Mouse (Mus musculus): ENCODE measurements around the gene Pabpc1l. TPM values are rescaled to one million over a fixed set of nuclear protein-coding genes. Genes with fewer than 3 reads are reported as not detected.

The Pabpc1l gene
- polyA plus RNA-seq (2015; fragmentation: Nextera tagmentation; extraction: Ambion mirVana): 2.0 and 2.1 TPM in 2 replicates

DNA sequence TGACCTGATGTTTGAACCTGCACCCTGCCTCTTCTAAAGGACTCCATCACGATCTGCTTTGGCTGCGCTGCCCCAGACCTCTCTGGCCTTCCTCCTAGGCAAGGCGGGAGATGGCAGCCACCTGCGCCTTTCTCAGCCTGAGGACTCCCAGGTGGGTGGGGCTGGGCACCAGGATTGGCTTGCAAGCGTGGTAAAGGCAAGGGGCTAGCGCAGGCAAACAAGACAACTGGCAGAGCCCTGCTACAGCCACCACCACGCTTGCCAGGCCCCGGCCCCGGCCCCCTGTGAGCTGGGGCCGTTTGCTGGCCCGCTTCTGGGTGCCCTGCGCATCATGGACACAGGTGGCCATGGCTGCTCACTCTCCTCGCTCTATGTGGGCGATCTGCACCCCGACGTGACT, at the start of gene Pabpc1l:
TSS of gene Pabpc1l (plus strand) at position 301 of the 400 bp plus-strand sequence.
- no peaks in the 10 kb centered on the region for H3K4me1 ChIP-seq
- no peak within 1 kb of the TSS for H3K9ac ChIP-seq
- no peak within 1 kb of the TSS for H3K27ac ChIP-seq (replicated peaks)
- WGBS: 79% methylated on average over 16 of the region's 16 CpGs
- H3K4me2 ChIP-seq (replicated peaks): no peak within 1 kb of the TSS
- H3K9me3 ChIP-seq (replicated peaks): no peaks in the 10 kb centered on the region
- H3K4me3 ChIP-seq (replicated peaks): no peak within 1 kb of the TSS
- no peaks in the 10 kb centered on the region for H3K27me3 ChIP-seq
- ATAC-seq (ENCODE audit: insufficient number of reproducible peaks, low FRiP score, low TSS enrichment, low read depth): no peak
- peaks cover 2% of the 10 kb centered on the region; the same call in 1 of the 2 replicates for H3K36me3 ChIP-seq

DNA sequence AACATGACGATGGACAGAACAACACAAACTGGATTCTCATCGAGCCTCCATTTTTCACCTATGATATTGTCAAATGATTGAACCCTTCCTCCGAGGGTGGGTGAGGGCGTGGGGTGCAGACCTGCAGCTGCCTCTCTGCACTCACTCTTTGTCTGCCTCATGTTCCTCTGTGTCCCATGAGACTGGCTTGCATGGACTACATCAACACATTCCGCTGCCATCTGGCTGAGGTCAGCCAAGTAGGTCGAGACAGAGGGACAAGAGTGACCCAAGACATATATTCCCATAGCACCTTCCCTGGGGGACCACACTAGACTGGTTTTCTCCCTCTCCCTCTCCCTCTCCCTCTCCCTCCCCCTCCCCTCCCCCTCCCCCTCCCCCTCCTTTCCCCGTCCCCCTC, 48.8 kb upstream of the Pabpc1l start:
- 82% methylated on average over 6 of the region's 7 CpGs for WGBS
- Histone ChIP-seq H3K4me1 (no peaks in the 10 kb centered on the region), H3K36me3 (no peaks in the 10 kb centered on the region), H3K4me3 (replicated peaks) (no peak overlapping the region), H3K9me3 (replicated peaks) (no peaks in the 10 kb centered on the region), H3K27me3 (no peaks in the 10 kb centered on the region), H3K9ac (no peak overlapping the region), H3K27ac (replicated peaks) (no peak overlapping the region), H3K4me2 (replicated peaks) (no peak overlapping the region)
- no peak for ATAC-seq (ENCODE audit: insufficient number of reproducible peaks, low FRiP score, low TSS enrichment, low read depth)

GRCm38 (mm10) chr2:163987233-163987632, 38.0 kb upstream of the Pabpc1l start:
- no peak overlapping the region for H3K4me2 ChIP-seq (replicated peaks)
- no peaks in the 10 kb centered on the region for H3K9me3 ChIP-seq (replicated peaks)
- WGBS: 76% methylated on average over 8 of the region's 8 CpGs
- no peak for ATAC-seq (ENCODE audit: insufficient number of reproducible peaks, low FRiP score, low TSS enrichment, low read depth)
- no peaks in the 10 kb centered on the region for H3K27me3 ChIP-seq
- H3K36me3 ChIP-seq: no peaks in the 10 kb centered on the region
- no peaks in the 10 kb centered on the region for H3K4me1 ChIP-seq
- no peak overlapping the region for H3K27ac ChIP-seq (replicated peaks)
- H3K4me3 ChIP-seq (replicated peaks): no peak overlapping the region
- H3K9ac ChIP-seq: no peak overlapping the region

GRCm38 (mm10) chr2:163992871-163993270, 32.4 kb upstream of the Pabpc1l start:
- 84% methylated on average over 2 of the region's 2 CpGs for WGBS
- no peak overlapping the region for H3K9ac ChIP-seq
- no peak overlapping the region for H3K27ac ChIP-seq (replicated peaks)
- peaks cover 15% of the 10 kb centered on the region for H3K4me1 ChIP-seq
- no peaks in the 10 kb centered on the region for H3K27me3 ChIP-seq
- no peak overlapping the region for H3K4me2 ChIP-seq (replicated peaks)
- ATAC-seq (ENCODE audit: insufficient number of reproducible peaks, low FRiP score, low TSS enrichment, low read depth): no peak
- no peaks in the 10 kb centered on the region for H3K9me3 ChIP-seq (replicated peaks)
- H3K36me3 ChIP-seq: no peaks in the 10 kb centered on the region
- no peak overlapping the region for H3K4me3 ChIP-seq (replicated peaks)

DNA sequence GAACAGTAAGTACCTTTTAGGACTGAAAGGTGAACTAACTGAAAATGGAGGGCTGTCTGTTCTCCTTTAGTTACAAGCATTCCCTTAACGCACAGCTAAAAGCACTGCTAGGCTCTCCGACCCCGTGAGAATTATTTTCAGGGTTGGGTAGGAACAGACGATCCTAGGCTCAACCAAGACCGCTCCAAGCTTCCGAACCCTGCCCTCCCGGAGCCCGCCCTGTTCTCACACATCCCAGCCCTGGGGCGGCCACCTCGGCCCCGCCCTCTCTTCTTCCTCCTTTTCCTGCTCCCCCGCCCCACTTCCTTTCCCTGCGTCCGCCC, 30.6 kb upstream of the Pabpc1l start, which contains the start of gene Ywhab:
TSS of gene Ywhab (plus strand) at position 307 of the 323 bp plus-strand sequence.
- peak within 1 kb of the TSS; percentile 61 for H3K4me2 ChIP-seq (replicated peaks)
- H3K4me3 ChIP-seq (replicated peaks): peak within 1 kb of the TSS; percentile 97
- no peaks in the 10 kb centered on the region for H3K36me3 ChIP-seq
- no peaks in the 10 kb centered on the region for H3K27me3 ChIP-seq
- H3K9ac ChIP-seq: peak within 1 kb of the TSS; percentile 93
- peak within 1 kb of the TSS; percentile 96 for H3K27ac ChIP-seq (replicated peaks)
- H3K4me1 ChIP-seq: peaks cover 15% of the 10 kb centered on the region
- ATAC-seq (ENCODE audit: insufficient number of reproducible peaks, low FRiP score, low TSS enrichment, low read depth): no peak
- WGBS: 1% methylated on average over 14 of the region's 14 CpGs
- no peaks in the 10 kb centered on the region for H3K9me3 ChIP-seq (replicated peaks)

DNA sequence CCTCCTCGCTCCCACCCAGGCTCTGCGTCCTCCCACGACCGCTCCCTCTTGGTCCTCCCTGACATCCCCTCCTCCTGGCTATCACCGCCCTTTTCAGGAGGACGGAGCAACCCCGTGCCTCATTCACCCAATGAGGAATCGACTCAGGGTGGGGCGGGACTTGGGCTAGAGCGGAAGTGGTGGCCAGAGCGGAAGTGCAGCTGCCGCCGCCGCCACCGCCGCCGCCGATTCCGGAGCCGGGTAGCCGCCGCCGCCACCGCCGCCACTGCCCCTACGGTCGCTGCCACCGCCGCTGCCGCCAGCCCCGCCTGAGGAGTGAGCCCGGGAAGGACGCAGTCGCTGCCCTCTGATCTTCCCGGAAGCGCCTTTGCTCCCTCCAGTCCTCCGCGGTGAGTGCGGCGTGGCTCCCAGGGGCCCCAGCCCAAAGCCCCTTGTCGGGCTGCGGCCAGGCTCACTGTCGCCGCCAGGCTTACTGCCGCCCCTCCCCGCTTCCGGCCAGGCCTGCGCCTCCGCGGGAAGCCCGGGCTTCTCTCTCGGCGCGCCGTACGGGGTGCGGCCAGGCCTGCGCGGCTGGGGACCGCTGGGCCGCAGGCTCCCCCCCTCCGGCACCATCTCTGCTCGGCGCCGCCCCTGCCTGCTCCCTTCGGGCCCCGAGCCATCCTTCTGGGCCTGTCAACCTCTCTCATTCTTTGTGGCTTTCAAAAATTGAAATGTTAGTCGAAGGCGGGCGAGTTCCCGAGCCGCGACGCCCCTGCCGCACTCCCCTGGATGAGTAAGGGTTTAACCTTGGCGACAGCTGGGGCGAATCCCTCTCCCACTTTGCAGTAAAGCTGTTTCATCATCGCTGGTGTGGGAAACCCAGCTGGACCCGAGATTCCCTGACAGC, 30.0 kb upstream of the Pabpc1l start:
- Histone ChIP-seq H3K27me3 (no peaks in the 10 kb centered on the region), H3K9ac (peak overlapping the region; percentile 93), H3K27ac (replicated peaks) (peak overlapping the region; percentile 96), H3K9me3 (replicated peaks) (no peaks in the 10 kb centered on the region), H3K4me1 (peaks cover 15% of the 10 kb centered on the region), H3K4me3 (replicated peaks) (peak overlapping the region; percentile 97), H3K4me2 (replicated peaks) (peak overlapping the region; percentile 61), H3K36me3 (no peaks in the 10 kb centered on the region)
- under 1% methylated on average over 70 of the region's 79 CpGs for WGBS
- ATAC-seq (ENCODE audit: insufficient number of reproducible peaks, low FRiP score, low TSS enrichment, low read depth): peak; percentile 100

DNA sequence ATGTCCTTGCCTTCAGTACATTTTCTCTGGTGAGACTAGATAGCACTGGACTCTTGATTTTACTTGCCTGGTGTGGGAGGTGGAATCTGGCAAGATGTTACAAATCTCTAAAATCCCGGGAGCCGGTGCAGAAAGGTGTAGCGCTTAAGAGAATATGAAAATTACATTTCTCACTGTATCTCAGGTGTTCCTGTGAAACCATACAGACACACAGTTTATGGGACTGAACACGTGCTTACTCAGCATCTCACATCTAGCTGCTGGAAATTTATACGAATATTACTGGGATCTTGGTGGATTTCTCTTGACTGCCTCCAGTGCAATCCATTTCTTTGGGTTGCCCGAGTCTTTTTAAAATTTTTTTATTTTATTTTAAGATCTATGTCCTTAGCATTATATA, 29.0 kb upstream of the Pabpc1l start:
- no peaks in the 10 kb centered on the region for H3K27me3 ChIP-seq
- no peaks in the 10 kb centered on the region for H3K9me3 ChIP-seq (replicated peaks)
- peak overlapping the region; percentile 93 for H3K9ac ChIP-seq
- H3K4me3 ChIP-seq (replicated peaks): peak overlapping the region; percentile 97
- ATAC-seq (ENCODE audit: insufficient number of reproducible peaks, low FRiP score, low TSS enrichment, low read depth): no peak
- WGBS: 68% methylated on average over 6 of the region's 6 CpGs
- peak overlapping the region; percentile 61 for H3K4me2 ChIP-seq (replicated peaks)
- H3K4me1 ChIP-seq: peaks cover 15% of the 10 kb centered on the region
- no peak overlapping the region for H3K27ac ChIP-seq (replicated peaks)
- no peaks in the 10 kb centered on the region for H3K36me3 ChIP-seq

GRCm38 (mm10) chr2:163996899-163997298, 28.4 kb upstream of the Pabpc1l start:
- 63% methylated on average over 5 of the region's 5 CpGs for WGBS
- no peak for ATAC-seq (ENCODE audit: insufficient number of reproducible peaks, low FRiP score, low TSS enrichment, low read depth)
- Histone ChIP-seq H3K9ac (no peak overlapping the region), H3K4me1 (peaks cover 15% of the 10 kb centered on the region), H3K4me2 (replicated peaks) (no peak overlapping the region), H3K27ac (replicated peaks) (no peak overlapping the region), H3K9me3 (replicated peaks) (no peaks in the 10 kb centered on the region), H3K36me3 (no peaks in the 10 kb centered on the region), H3K27me3 (no peaks in the 10 kb centered on the region), H3K4me3 (replicated peaks) (no peak overlapping the region)

DNA sequence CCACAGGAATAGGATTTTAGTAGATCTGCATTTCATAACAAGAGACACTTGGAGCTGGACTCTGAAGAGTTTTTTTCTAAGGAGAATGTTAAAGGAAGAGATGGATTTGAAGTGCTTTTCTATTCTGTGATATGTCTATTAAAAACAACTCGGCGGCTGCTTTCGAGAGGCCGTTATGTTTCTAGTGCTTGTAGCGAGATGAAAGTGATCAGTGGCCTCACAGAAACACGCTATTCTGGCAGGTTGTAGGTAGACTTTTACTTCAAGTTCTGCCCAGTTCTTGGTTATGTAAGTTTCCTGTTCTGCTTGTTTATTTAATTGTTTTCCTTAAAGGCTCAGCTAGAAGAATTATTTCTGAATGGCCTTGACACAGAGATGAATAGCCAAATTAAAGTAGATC, 26.3 kb upstream of the Pabpc1l start:
- Histone ChIP-seq H3K9me3 (replicated peaks) (no peaks in the 10 kb centered on the region), H3K27me3 (no peaks in the 10 kb centered on the region), H3K27ac (replicated peaks) (no peak overlapping the region), H3K4me3 (replicated peaks) (no peak overlapping the region), H3K4me1 (peaks cover 20% of the 10 kb centered on the region), H3K36me3 (no peaks in the 10 kb centered on the region), H3K4me2 (replicated peaks) (no peak overlapping the region), H3K9ac (no peak overlapping the region)
- ATAC-seq (ENCODE audit: insufficient number of reproducible peaks, low FRiP score, low TSS enrichment, low read depth): no peak
- WGBS: 87% methylated on average over 6 of the region's 6 CpGs

GRCm38 (mm10) chr2:164002637-164003036, 22.6 kb upstream of the Pabpc1l start:
- ATAC-seq (ENCODE audit: insufficient number of reproducible peaks, low FRiP score, low TSS enrichment, low read depth): no peak
- H3K27ac ChIP-seq (replicated peaks): no peak overlapping the region
- peaks cover 21% of the 10 kb centered on the region for H3K4me1 ChIP-seq
- no peak overlapping the region for H3K4me3 ChIP-seq (replicated peaks)
- no peak overlapping the region for H3K4me2 ChIP-seq (replicated peaks)
- H3K36me3 ChIP-seq: no peaks in the 10 kb centered on the region
- WGBS: 94% methylated on average over 3 of the region's 3 CpGs
- H3K9ac ChIP-seq: no peak overlapping the region
- H3K9me3 ChIP-seq (replicated peaks): no peaks in the 10 kb centered on the region
- no peaks in the 10 kb centered on the region for H3K27me3 ChIP-seq

DNA sequence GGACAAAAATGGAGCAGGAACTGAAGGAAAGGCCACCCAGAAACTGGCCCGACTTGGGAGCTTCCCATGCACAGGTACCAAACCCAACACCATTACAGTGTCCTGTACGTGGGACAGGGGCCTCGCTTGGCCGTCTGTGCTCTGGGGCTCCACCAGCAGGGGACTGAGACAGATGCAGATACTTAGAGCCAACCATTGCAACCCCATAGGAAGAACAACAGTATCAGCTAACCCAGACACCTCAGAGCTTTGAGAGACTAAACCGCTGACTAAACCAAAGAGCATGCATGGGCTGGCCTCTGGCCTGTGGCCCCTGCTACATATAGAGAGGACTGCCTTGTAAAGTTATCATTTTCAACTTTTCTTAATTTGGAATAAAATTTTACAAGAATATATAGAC, 20.7 kb upstream of the Pabpc1l start:
- no peak for ATAC-seq (ENCODE audit: insufficient number of reproducible peaks, low FRiP score, low TSS enrichment, low read depth)
- 74% methylated on average over 5 of the region's 5 CpGs for WGBS
- H3K27me3 ChIP-seq: no peaks in the 10 kb centered on the region
- H3K36me3 ChIP-seq: no peaks in the 10 kb centered on the region
- H3K4me1 ChIP-seq: peaks cover 24% of the 10 kb centered on the region
- H3K9ac ChIP-seq: no peak overlapping the region
- H3K4me2 ChIP-seq (replicated peaks): no peak overlapping the region
- H3K9me3 ChIP-seq (replicated peaks): no peaks in the 10 kb centered on the region
- H3K27ac ChIP-seq (replicated peaks): no peak overlapping the region
- H3K4me3 ChIP-seq (replicated peaks): no peak overlapping the region

GRCm38 (mm10) chr2:164006932-164007331, 18.3 kb upstream of the Pabpc1l start:
- no peak for ATAC-seq (ENCODE audit: insufficient number of reproducible peaks, low FRiP score, low TSS enrichment, low read depth)
- WGBS: 69% methylated on average over 10 of the region's 10 CpGs
- Histone ChIP-seq H3K4me3 (replicated peaks) (no peak overlapping the region), H3K9me3 (replicated peaks) (no peaks in the 10 kb centered on the region), H3K27me3 (no peaks in the 10 kb centered on the region), H3K36me3 (peaks cover 4% of the 10 kb centered on the region), H3K4me2 (replicated peaks) (no peak overlapping the region), H3K4me1 (peaks cover 31% of the 10 kb centered on the region), H3K27ac (replicated peaks) (no peak overlapping the region), H3K9ac (no peak overlapping the region)
